Mouse (Mus musculus): Measurements from ENCODE around the gene Suclg2. TPM values are rescaled to one million over a fixed set of nuclear protein-coding genes. Genes with fewer than 3 reads are reported as not detected.

The Suclg2 gene
- total RNA-seq, 2 experiments from 2014 or later, result 103 to 106 TPM

- intact Hi-C loops (cut with DNase I), result no loop called here
- no peak for DNase-seq
These were observed 143.7 kb downstream of the Suclg2 start for GRCm38 (mm10) chr6:95574867-95575266.

DNA sequence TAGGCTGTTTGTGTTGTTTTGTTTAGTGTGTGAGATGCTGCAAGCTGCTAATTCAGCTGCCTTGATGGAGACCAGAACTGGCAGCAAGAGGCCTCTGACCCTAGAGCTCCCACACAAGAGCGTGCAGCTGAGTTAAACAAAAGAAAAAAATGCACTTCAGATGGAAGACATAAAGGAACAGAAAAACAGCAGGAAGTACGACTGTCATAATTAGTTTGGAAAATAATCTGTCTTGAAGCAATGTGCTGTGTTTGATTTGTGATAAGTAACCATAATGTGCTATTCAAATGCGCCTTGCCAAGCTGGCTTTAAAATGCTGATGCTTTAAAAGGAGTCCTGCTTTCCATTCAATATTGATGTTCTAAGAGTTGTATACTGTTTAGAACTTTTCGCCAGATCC is 144.2 kb downstream of the Suclg2 start:
- intact Hi-C loops (cut with DNase I), result no loop called here
- DNase-seq, result no peak

GRCm38 (mm10) chr6:95573035-95573759 is 145.4 kb downstream of the Suclg2 start:
- intact Hi-C loops (cut with DNase I), result no loop called here
- DNase-seq, result no peak

GRCm38 (mm10) chr6:95571620-95572019 is 147.0 kb downstream of the Suclg2 start:
- intact Hi-C loops (cut with DNase I), result no loop called here
- DNase-seq, result no peak

DNA sequence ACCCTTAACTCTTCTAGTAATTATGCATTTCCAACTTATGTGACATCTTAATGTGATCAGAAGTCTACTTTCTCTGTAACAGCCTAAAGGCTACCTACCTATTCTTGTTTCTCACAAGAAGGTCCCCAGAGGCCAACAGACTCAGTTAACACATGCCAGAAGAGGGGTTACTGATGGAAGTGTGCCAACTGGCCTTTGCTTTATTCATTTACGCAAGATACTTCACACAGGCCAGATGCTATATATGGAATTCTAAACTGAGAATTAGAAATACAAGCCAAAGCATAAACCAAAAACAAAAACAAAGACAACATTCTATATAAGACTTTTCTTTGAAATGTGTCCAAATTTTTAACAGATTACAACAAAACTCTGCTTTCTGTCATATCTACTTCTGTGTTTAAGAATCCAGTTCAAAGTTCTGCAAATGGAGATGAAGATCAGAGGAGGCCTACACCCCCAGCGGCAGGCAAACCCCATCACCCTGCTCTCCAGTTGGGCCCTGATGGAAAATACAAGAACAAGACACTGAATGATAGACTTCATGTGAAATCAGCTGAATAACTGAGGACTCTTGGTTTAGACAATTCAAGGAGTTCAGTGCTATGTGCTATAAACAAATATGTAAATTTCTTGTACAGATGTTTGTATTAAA is 155.1 kb downstream of the Suclg2 start:
- no peak for DNase-seq
- intact Hi-C loops (cut with DNase I), result no loop called here

DNA sequence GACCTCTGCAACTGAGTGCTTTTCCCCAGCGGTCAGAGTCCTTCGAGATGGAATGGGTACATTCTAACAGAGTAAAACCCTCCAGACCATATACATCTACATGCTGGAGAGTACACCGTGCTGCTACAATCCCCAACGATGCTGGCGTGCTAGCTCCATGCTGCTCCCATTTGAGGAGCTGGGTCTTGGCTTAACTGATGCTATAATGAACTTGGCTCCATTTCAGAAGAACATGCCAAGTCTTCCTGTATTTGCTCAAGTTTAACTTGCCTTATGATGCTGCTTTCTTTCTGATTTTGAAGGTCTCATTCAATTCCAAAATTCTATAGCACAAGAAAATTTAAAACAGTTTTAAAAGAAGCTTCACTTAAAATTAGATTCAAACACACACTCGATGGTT is 162.3 kb downstream of the Suclg2 start:
- intact Hi-C loops (cut with DNase I), result no loop called here

DNA sequence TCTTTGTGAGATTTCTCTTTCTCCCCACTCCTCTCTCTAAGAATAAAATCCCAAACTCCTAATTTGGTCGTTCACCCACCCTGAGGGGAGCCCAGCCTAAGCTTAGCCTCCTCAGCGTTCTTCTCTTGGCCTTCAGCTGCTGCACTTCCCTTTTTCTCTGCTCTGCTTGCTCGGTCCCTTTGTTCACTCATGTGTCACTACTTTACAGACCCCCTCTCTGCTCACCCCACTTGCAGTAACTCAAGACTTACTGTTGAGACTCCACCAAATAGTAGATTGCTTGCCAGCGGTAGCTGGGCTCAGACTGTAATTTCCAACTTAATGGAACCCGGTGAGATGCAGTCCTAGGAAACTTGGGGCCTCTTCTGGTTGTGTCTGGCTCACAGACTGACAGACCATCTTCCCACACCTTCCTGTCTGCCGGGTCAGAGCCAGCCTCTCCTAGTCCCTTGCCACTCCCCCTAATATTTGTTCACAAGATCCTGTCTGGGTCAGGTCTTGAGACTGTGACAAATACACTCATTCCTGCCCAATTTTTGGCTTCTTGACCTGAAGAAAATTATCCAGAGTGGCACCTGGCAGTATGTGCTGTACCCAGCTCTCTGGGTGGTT is 166.2 kb downstream of the Suclg2 start:
- DNase-seq, result no peak
- intact Hi-C loops (cut with DNase I), result no loop called here

More for the DNA sequence above, 162.3 kb downstream of the Suclg2 start:
- no peak for DNase-seq

DNA sequence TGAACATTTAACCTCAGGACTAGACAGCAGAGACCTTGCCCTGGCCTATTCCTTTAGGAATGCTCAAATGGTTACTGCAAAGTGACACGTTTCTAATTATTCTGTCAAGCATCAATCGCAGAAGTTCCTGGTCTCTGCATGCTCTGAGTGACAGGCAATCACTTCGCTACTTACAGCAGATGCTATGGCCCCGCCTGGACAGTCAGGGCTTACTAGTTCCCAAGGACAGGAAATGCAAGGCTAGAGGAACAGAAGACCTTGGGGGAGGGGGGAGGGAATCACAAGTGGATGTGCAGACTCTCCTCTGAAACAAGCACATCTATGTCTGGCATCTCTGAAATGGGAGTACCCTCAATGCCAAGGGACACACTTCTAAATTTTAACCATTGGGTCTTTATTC is 167.6 kb downstream of the Suclg2 start:
- intact Hi-C loops (cut with DNase I), result no loop called here
- DNase-seq, result no peak

- no peak for DNase-seq
- intact Hi-C loops (cut with DNase I), result no loop called here
These were observed 172.3 kb downstream of the Suclg2 start for GRCm38 (mm10) chr6:95546189-95546832.

DNA sequence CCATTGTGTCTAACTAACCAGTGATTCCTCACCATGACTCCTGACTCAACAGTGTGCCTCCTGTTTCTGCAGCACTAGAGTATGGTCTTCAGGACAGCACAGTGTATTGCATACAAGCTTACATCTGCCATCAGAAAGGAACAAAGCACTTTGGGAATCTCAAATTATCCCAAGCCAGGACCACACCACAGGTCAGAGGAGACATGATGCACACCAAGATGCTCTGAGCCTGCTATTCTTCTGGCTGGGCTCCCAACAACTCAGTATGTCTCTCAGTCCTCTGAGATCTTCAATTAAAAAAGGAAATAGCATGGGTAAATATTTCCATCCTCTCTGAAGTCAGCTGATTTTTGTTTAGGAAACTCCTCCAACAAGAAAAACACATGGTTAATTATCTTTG is 172.9 kb downstream of the Suclg2 start:
- intact Hi-C loops (cut with DNase I), result no loop called here

DNA sequence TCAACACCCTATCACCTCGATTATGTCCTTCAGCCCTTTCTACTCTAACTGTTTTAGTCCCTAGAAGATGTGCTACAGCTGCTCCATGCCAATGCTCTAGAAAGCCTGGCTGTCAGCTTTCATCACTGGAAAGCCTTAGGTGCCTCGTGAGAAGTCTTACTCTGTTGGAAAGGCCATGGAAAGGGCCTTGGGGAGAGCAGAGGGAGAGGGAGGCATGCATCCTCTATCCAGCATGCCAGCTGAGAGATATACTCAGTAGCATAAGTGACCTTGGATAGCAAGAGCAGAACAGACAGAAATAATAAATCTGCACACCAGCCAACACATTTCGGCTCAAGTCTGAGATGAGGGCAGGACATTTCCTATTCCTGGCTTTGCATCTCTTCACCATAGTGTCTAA is 173.3 kb downstream of the Suclg2 start:
- intact Hi-C loops (cut with DNase I), result no loop called here
- DNase-seq, result no peak

More for the DNA sequence above, 172.9 kb downstream of the Suclg2 start:
- DNase-seq, result no peak

- intact Hi-C loops (cut with DNase I), result no loop called here
- no peak for DNase-seq
These were observed 183.4 kb downstream of the Suclg2 start for GRCm38 (mm10) chr6:95535191-95535590.

GRCm38 (mm10) chr6:95519846-95520245 is 198.8 kb downstream of the Suclg2 start:
- DNase-seq, result no peak
- intact Hi-C loops (cut with DNase I), result no loop called here

DNA sequence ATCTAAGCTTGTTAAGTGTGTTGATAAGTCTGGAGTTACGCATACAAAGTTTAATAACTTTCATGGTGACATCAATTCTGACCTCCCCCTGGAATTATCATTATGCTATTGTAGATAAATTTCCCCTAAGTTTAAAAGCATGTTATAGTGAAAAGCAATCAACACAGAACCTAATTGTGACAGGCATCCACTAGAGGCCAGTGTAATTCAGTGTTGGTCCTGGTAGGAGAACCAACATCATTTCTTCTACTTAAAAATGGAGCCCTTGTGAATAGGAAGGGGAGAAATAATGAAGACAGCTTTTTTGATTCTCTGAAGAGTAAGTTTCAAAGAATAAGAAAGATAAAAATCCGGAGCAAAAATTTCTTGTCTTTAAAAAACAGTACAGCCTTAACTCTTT is 200.2 kb downstream of the Suclg2 start:
- no peak for DNase-seq
- intact Hi-C loops (cut with DNase I), result no loop called here

DNA sequence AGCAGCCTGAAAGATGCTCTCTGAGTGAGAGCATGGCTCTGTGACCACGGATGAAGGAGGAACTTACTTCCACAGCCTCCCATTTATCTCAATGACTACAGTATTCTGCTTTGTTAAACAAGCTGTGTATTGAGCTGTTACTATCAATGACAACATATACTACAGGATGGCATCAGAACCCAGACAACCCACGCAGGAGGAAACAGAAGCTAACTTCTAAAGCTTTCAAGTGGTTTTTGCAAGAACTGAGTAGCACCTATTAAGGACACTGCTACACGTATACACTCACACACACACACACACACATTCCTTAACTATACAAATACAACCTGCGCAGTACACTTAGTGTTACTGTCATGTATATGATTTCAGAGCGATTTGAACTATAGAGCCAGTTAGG is 202.9 kb downstream of the Suclg2 start:
- no peak for DNase-seq
- intact Hi-C loops (cut with DNase I), result no loop called here

- intact Hi-C loops (cut with DNase I), result no loop called here
- no peak for DNase-seq
These were observed 203.9 kb downstream of the Suclg2 start for GRCm38 (mm10) chr6:95514726-95515125.

DNA sequence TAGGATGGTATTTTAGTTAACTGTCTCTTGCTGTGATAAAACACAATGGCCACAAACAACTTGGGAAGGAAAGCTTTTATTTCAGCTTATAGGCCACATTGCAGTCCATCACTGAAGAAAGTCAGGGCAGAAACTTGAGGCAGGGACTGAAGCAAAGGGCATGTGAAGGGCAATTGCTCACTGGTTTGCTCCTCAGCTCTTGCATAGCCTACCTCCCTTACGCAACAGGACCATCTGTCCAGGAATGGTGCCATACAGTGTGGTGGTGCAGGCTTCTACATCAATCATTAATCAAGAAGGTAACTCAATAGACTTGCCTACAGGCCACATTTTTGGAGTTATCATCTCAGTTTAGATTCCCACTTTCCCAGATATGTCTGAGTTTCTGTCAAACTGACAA is 206.9 kb downstream of the Suclg2 start:
- no peak for DNase-seq
- intact Hi-C loops (cut with DNase I), result no loop called here

- intact Hi-C loops (cut with DNase I), result no loop called here
- DNase-seq, result peak in 1 of 2 experiments; percentile 13
These were observed 217.8 kb downstream of the Suclg2 start for GRCm38 (mm10) chr6:95500771-95501170.

DNA sequence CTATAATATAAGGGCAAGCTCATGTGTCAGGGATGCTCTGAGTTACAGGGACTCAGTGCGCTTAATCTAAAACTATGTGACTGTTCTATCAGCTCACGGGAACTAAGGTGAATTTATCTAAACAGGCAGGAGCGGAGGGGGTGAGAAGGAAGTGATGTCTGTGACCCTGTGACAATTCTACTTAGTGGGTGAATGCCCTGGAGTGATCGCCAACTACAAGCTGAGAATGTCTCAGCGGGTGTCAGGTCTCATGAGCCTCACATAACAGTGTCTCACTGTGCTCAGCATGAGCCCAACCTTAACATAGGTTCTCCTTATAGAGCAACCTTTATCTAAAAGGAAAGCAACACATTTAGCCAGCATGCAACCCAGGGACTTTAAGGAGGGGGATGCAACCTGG is 219.0 kb downstream of the Suclg2 start:
- intact Hi-C loops (cut with DNase I), result no loop called here
- DNase-seq, result no peak

- intact Hi-C loops (cut with DNase I), result no loop called here
- no peak for DNase-seq
These were observed 226.2 kb downstream of the Suclg2 start for GRCm38 (mm10) chr6:95492216-95492956.

DNA sequence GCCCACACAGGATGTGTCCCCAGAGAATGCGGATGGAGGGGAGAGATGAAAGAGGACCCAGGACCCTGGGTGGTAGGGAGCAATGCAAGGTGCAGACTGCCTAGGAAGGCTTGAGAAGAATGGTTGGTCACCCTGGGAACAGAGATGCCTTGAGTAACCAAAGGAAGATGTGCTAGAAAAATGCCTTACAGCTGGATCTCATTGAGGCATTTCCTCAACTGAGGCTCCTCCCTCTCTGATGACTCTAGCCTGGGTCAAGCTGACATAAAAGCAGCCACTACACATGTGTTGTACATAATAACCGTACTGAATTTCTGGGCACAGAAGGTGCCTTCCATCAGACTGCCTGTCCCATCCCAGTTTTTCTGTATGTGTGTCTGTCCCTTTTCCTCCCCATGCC is 227.6 kb downstream of the Suclg2 start:
- DNase-seq, result no peak
- intact Hi-C loops (cut with DNase I), result no loop called here

Data from heart, postnatal 14 days (tissue).